Mouse (Mus musculus): ENCODE data around the gene Sdk1. TPM values are rescaled to one million over a fixed set of nuclear protein-coding genes. Genes with fewer than 3 reads are reported as not detected.

Gene Sdk1
- total and polyA plus RNA-seq, 3 experiments, result 0.33 to 1.0 (median 0.94) TPM

- Histone ChIP-seq H3K4me3 (no peak overlapping the region), H3K27ac (no peak overlapping the region), H3K79me2 (replicated peaks; ENCODE audit: control insufficient read depth, insufficient read depth, low read length) (no peaks in the 10 kb centered on the region), H3K4me1 (ENCODE audit: control insufficient read depth, insufficient read depth, low read length) (no peaks in the 10 kb centered on the region; the same call in 1 of the 2 replicates), H3K9ac (ENCODE audit: low read depth, low read length) (no peak overlapping the region), H3K27me3 (ENCODE audit: control insufficient read depth, insufficient read depth, low read length) (peaks cover 1% of the 10 kb centered on the region; the same call in 1 of the 2 replicates), H3K36me3 (ENCODE audit: control insufficient read depth, insufficient read depth, low read length) (no peaks in the 10 kb centered on the region)
- TF ChIP-seq POLR2A (IDR thresholded peaks at IDR 0.05; ENCODE audit: insufficient read depth, low read depth, low read length), result no peak
- TF ChIP-seq EP300 (IDR thresholded peaks at IDR 0.05; ENCODE audit: insufficient read depth, low read depth, low read length), result no peak
- no peak for TF ChIP-seq CTCF (IDR thresholded peaks at IDR 0.05)
- intact Hi-C loops (cut with DNase I), result no loop called here
- WGBS, result 41% methylated on average over 3 of the region's 3 CpGs
- peak in 1 of 2 experiments; percentile 9 for DNase-seq
Measured at GRCm38 (mm10) chr5:141698406-141698805, 457.1 kb downstream of the Sdk1 start.

- WGBS, result 70% methylated on average over 3 of the region's 3 CpGs
- TF ChIP-seq CTCF (IDR thresholded peaks at IDR 0.05) (no peak), POLR2A (IDR thresholded peaks at IDR 0.05; ENCODE audit: insufficient read depth, low read depth, low read length) (no peak), EP300 (IDR thresholded peaks at IDR 0.05; ENCODE audit: insufficient read depth, low read depth, low read length) (no peak)
- no peak overlapping the region for H3K9ac ChIP-seq (ENCODE audit: low read depth, low read length)
- no peaks in the 10 kb centered on the region for H3K27me3 ChIP-seq (ENCODE audit: control insufficient read depth, insufficient read depth, low read length)
- H3K4me3 ChIP-seq, result no peak overlapping the region
- intact Hi-C loops (cut with DNase I), result no loop called here
- H3K27ac ChIP-seq, result no peak overlapping the region
- no peaks in the 10 kb centered on the region for H3K79me2 ChIP-seq (replicated peaks; ENCODE audit: control insufficient read depth, insufficient read depth, low read length)
- no peak for DNase-seq
- no peaks in the 10 kb centered on the region for H3K36me3 ChIP-seq (ENCODE audit: control insufficient read depth, insufficient read depth, low read length)
- no peaks in the 10 kb centered on the region for H3K4me1 ChIP-seq (ENCODE audit: control insufficient read depth, insufficient read depth, low read length)
Measured at GRCm38 (mm10) chr5:141720751-141721150, 479.5 kb downstream of the Sdk1 start.

GRCm38 (mm10) chr5:141727968-141728367 lies 486.7 kb downstream of the Sdk1 start:
- Histone ChIP-seq H3K9ac (ENCODE audit: low read depth, low read length) (no peak overlapping the region), H3K27ac (no peak overlapping the region), H3K4me3 (no peak overlapping the region), H3K4me1 (ENCODE audit: control insufficient read depth, insufficient read depth, low read length) (no peaks in the 10 kb centered on the region), H3K36me3 (ENCODE audit: control insufficient read depth, insufficient read depth, low read length) (no peaks in the 10 kb centered on the region), H3K79me2 (replicated peaks; ENCODE audit: control insufficient read depth, insufficient read depth, low read length) (no peaks in the 10 kb centered on the region), H3K27me3 (ENCODE audit: control insufficient read depth, insufficient read depth, low read length) (no peaks in the 10 kb centered on the region)
- no peak for TF ChIP-seq CTCF (IDR thresholded peaks at IDR 0.05)
- no peak for TF ChIP-seq POLR2A (IDR thresholded peaks at IDR 0.05; ENCODE audit: insufficient read depth, low read depth, low read length)
- intact Hi-C loops (cut with DNase I), result no loop called here
- 60% methylated on average over 2 of the region's 2 CpGs for WGBS
- no peak for DNase-seq

GRCm38 (mm10) chr5:141730006-141730405 lies 488.7 kb downstream of the Sdk1 start:
- no peaks in the 10 kb centered on the region for H3K4me1 ChIP-seq (ENCODE audit: control insufficient read depth, insufficient read depth, low read length)
- intact Hi-C loops (cut with DNase I), result no loop called here
- H3K9ac ChIP-seq (ENCODE audit: low read depth, low read length), result no peak overlapping the region
- H3K79me2 ChIP-seq (replicated peaks; ENCODE audit: control insufficient read depth, insufficient read depth, low read length), result no peaks in the 10 kb centered on the region
- no peak for DNase-seq
- TF ChIP-seq CTCF (IDR thresholded peaks at IDR 0.05), result no peak
- TF ChIP-seq EP300 (IDR thresholded peaks at IDR 0.05; ENCODE audit: insufficient read depth, low read depth, low read length), result no peak
- TF ChIP-seq POLR2A (IDR thresholded peaks at IDR 0.05; ENCODE audit: insufficient read depth, low read depth, low read length), result no peak
- H3K36me3 ChIP-seq (ENCODE audit: control insufficient read depth, insufficient read depth, low read length), result no peaks in the 10 kb centered on the region
- no peak overlapping the region for H3K27ac ChIP-seq
- 64% methylated on average over 4 of the region's 4 CpGs for WGBS
- no peak overlapping the region for H3K4me3 ChIP-seq
- H3K27me3 ChIP-seq (ENCODE audit: control insufficient read depth, insufficient read depth, low read length), result no peaks in the 10 kb centered on the region

GRCm38 (mm10) chr5:141738725-141739124 lies 497.4 kb downstream of the Sdk1 start:
- Histone ChIP-seq H3K79me2 (replicated peaks; ENCODE audit: control insufficient read depth, insufficient read depth, low read length) (no peaks in the 10 kb centered on the region), H3K36me3 (ENCODE audit: control insufficient read depth, insufficient read depth, low read length) (no peaks in the 10 kb centered on the region), H3K27me3 (ENCODE audit: control insufficient read depth, insufficient read depth, low read length) (no peaks in the 10 kb centered on the region), H3K9ac (ENCODE audit: low read depth, low read length) (no peak overlapping the region), H3K4me1 (ENCODE audit: control insufficient read depth, insufficient read depth, low read length) (no peaks in the 10 kb centered on the region), H3K4me3 (no peak overlapping the region), H3K27ac (no peak overlapping the region)
- intact Hi-C loops (cut with DNase I), result no loop called here
- no peak for TF ChIP-seq POLR2A (IDR thresholded peaks at IDR 0.05; ENCODE audit: insufficient read depth, low read depth, low read length)
- no peak for TF ChIP-seq EP300 (IDR thresholded peaks at IDR 0.05; ENCODE audit: insufficient read depth, low read depth, low read length)
- peak; percentile 37 for TF ChIP-seq CTCF (IDR thresholded peaks at IDR 0.05)
- 78% methylated on average over 5 of the region's 5 CpGs for WGBS
- no peak for DNase-seq

- no peak for DNase-seq
- H3K36me3 ChIP-seq (ENCODE audit: control insufficient read depth, insufficient read depth, low read length), result no peaks in the 10 kb centered on the region
- TF ChIP-seq POLR2A (IDR thresholded peaks at IDR 0.05; ENCODE audit: insufficient read depth, low read depth, low read length) (no peak), EP300 (IDR thresholded peaks at IDR 0.05; ENCODE audit: insufficient read depth, low read depth, low read length) (no peak), CTCF (IDR thresholded peaks at IDR 0.05) (no peak)
- no peaks in the 10 kb centered on the region for H3K4me1 ChIP-seq (ENCODE audit: control insufficient read depth, insufficient read depth, low read length)
- no peaks in the 10 kb centered on the region for H3K27me3 ChIP-seq (ENCODE audit: control insufficient read depth, insufficient read depth, low read length)
- WGBS, result 90% methylated on average over 4 of the region's 4 CpGs
- no peak overlapping the region for H3K4me3 ChIP-seq
- H3K27ac ChIP-seq, result no peak overlapping the region
- intact Hi-C loops (cut with DNase I), result no loop called here
- H3K9ac ChIP-seq (ENCODE audit: low read depth, low read length), result no peak overlapping the region
- H3K79me2 ChIP-seq (replicated peaks; ENCODE audit: control insufficient read depth, insufficient read depth, low read length), result no peaks in the 10 kb centered on the region
Measured at GRCm38 (mm10) chr5:141748793-141749192, 507.5 kb downstream of the Sdk1 start.

Data from heart, adult 2 months (tissue).